Mouse (Mus musculus) adrenal gland, adult 2 months (tissue): Measurements from ENCODE around the gene Hcn4. TPM values are rescaled to one million over a fixed set of nuclear protein-coding genes. Genes with fewer than 3 reads are reported as not detected.

Source experiments
- polyA plus RNA-seq: library from polyadenylated mRNA; depleted of rRNA; stranded (reverse); fragments of >200 nt; gene quantifications from 2 replicates; pipeline ENCODE4 v1.2.3, GENCODE M21; 2012; rRNA removed
- total RNA-seq, 2 experiments: library from RNA; stranded (reverse); gene quantifications; 2 replicates each; pipeline ENCODE4 v1.2.3; 2021

The Hcn4 gene
- total and polyA plus RNA-seq, 3 experiments: 0.63 to 1.6 (median 1.5) TPM

Other genes with a start within 250 kb of the Hcn4 start
- 100 to 1,000 TPM; 200 to 247 TPM for gene Nptn, start 241.2 kb upstream of the Hcn4 start, total RNA-seq
- 204 and 227 TPM in 2 replicates for gene Nptn, start 241.2 kb upstream of the Hcn4 start, polyA plus RNA-seq
- 1 to 10 TPM in 1 of 2 experiments, under 1 TPM in 1; 0.69 to 1.0 TPM for gene Rec114, start 79.4 kb upstream of the Hcn4 start, total RNA-seq
- 0.21 and 0.46 TPM in 2 replicates for gene Rec114, start 79.4 kb upstream of the Hcn4 start, polyA plus RNA-seq
- gene Neo1, start 213.0 kb downstream of the Hcn4 start, total RNA-seq: 10 to 100 TPM; 46.6 to 65.6 TPM
- 24.3 and 26.1 TPM in 2 replicates for gene Neo1, start 213.0 kb downstream of the Hcn4 start, polyA plus RNA-seq